ENCODE assay signal across 12 mouse cellular contexts in genomic region chr15:27575932-27576331, GRCm38 (mm10). TPM values are rescaled to one million over a fixed set of nuclear protein-coding genes. Genes with fewer than 3 reads are reported as not detected.
DNase-seq lines count a peak whose midpoint lies in the region; ATAC-seq and TF ChIP-seq lines count a peak whose summit lies in the region.
"Had no signal": no experiment of that assay in that cellular context is flagged by ENCODE, and none has a peak within 500 bp of the region (broad histone marks: within the 10 kb centered on the region; RNA-seq: fewer than 3 reads in every experiment).

No protein-coding gene starts in this region.

- no peaks in the 10 kb centered on the region for H3K79me3 ChIP-seq in C2C12 (ENCODE audit: low read depth)

- no peak overlapping the region for H3K9ac ChIP-seq in embryonic facial prominence, embryonic 14.5 days (ENCODE audit: low read depth, low read length)
- no peak overlapping the region for H3K9ac ChIP-seq in kidney, embryonic 16.5 days (replicated peaks; ENCODE audit: low read length)
- H3K9ac ChIP-seq: midbrain, embryonic 12.5 days had no signal

- WGBS in embryonic facial prominence, embryonic 14.5 days: 56% methylated on average over 3 of the region's 3 CpGs
- 89% methylated on average over 3 of the region's 3 CpGs for WGBS in embryonic facial prominence, embryonic 10.5 days
- 60% methylated on average over 3 of the region's 3 CpGs for WGBS in kidney, adult 2 months
- 67% methylated on average over 3 of the region's 3 CpGs for WGBS in kidney, embryonic 16.5 days

- H3ac ChIP-seq in C2C12 (ENCODE audit: control insufficient read depth, insufficient read length, low read depth): no peak overlapping the region

- intact Hi-C loops in heart, postnatal 14 days (cut with DNase I): no loop called here

- TF ChIP-seq POLR2A in kidney, adult 2 months (IDR thresholded peaks at IDR 0.05; ENCODE audit: low read depth, low read length): no peak

- H3K27me3 ChIP-seq in embryonic facial prominence, embryonic 14.5 days (replicated peaks; ENCODE audit: control insufficient read depth, insufficient read depth, low read length): no peaks in the 10 kb centered on the region
- H3K27me3 ChIP-seq in embryonic facial prominence, embryonic 10.5 days (replicated peaks; ENCODE audit: low read depth, poor library complexity, severe bottlenecking): no peaks in the 10 kb centered on the region
- no peaks in the 10 kb centered on the region for H3K27me3 ChIP-seq in kidney, adult 2 months (replicated peaks; ENCODE audit: control insufficient read depth, insufficient read depth, low read length)
- H3K27me3 ChIP-seq in kidney, embryonic 16.5 days (ENCODE audit: insufficient read depth, low read length): no peaks in the 10 kb centered on the region
- H3K27me3 ChIP-seq in C2C12 (ENCODE audit: control insufficient read depth, insufficient read depth, insufficient read length): no peaks in the 10 kb centered on the region
- H3K27me3 ChIP-seq: midbrain, embryonic 12.5 days had no signal

- DNase-seq in embryonic facial prominence, embryonic 14.5 days (ENCODE audit: low spot score): peak; percentile 69
- DNase-seq in embryonic facial prominence, embryonic 10.5 days (ENCODE audit: low spot score): no peak
- peak; percentile 32 for DNase-seq in kidney, adult 2 months
- peak; percentile 40 to 65 for DNase-seq in heart, postnatal 14 days
- no peak for DNase-seq in ovary, postnatal 14 days (ENCODE audit: low spot score)
- DNase-seq in spleen, postnatal 14 days (ENCODE audit: low spot score in 2 of 2): no peak
- DNase-seq: adrenal gland, postnatal 25 days; thymus, postnatal 4 days had no signal

- no peak overlapping the region for H3K4me2 ChIP-seq in embryonic facial prominence, embryonic 14.5 days (ENCODE audit: low read depth, low read length)
- no peak overlapping the region for H3K4me2 ChIP-seq in kidney, embryonic 16.5 days (replicated peaks; ENCODE audit: low read depth, low read length)
- H3K4me2 ChIP-seq: liver, embryonic 11.5 days; midbrain, embryonic 12.5 days had no signal

- peaks cover 10% of the 10 kb centered on the region; the same call in 1 of the 2 replicates for H3K36me3 ChIP-seq in embryonic facial prominence, embryonic 14.5 days (ENCODE audit: control insufficient read depth, insufficient read depth, low read length)
- H3K36me3 ChIP-seq in embryonic facial prominence, embryonic 10.5 days (replicated peaks): peaks cover 16% of the 10 kb centered on the region; the same call in 1 of the 2 replicates
- H3K36me3 ChIP-seq in kidney, adult 2 months (ENCODE audit: control insufficient read depth, insufficient read depth, low read length): no peaks in the 10 kb centered on the region
- no peaks in the 10 kb centered on the region for H3K36me3 ChIP-seq in kidney, embryonic 16.5 days (ENCODE audit: insufficient read depth, low read length)
- peaks cover 100% of the 10 kb centered on the region for H3K36me3 ChIP-seq in C2C12 (ENCODE audit: control insufficient read depth, insufficient read depth)

- H3K27ac ChIP-seq in embryonic facial prominence, embryonic 14.5 days (replicated peaks; ENCODE audit: low read depth, low read length): no peak overlapping the region
- H3K27ac ChIP-seq in embryonic facial prominence, embryonic 10.5 days (replicated peaks): no peak overlapping the region
- H3K27ac ChIP-seq in kidney, adult 2 months (ENCODE audit: insufficient read depth, low read depth, low read length): no peak overlapping the region
- no peak overlapping the region for H3K27ac ChIP-seq in kidney, embryonic 16.5 days (ENCODE audit: low read length)
- H3K27ac ChIP-seq: midbrain, embryonic 12.5 days had no signal

- H3K79me2 ChIP-seq in C2C12 (ENCODE audit: control insufficient read depth, insufficient read depth): peaks cover 3% of the 10 kb centered on the region

- ATAC-seq in embryonic facial prominence, embryonic 14.5 days (ENCODE audit: low read depth): peak; percentile 67
- no peak for ATAC-seq in kidney, embryonic 16.5 days (ENCODE audit: low FRiP score, low TSS enrichment)

- H3K4me1 ChIP-seq in embryonic facial prominence, embryonic 14.5 days (ENCODE audit: control insufficient read depth, insufficient read depth, low read length): 0 out of 2 replicates have a peak, but pooled peaks cover 4% of the 10 kb centered on the region
- peaks cover 3% of the 10 kb centered on the region; the same call in 1 of the 2 replicates for H3K4me1 ChIP-seq in embryonic facial prominence, embryonic 10.5 days
- no peaks in the 10 kb centered on the region for H3K4me1 ChIP-seq in kidney, adult 2 months (ENCODE audit: control insufficient read depth, insufficient read depth, low read length)
- H3K4me1 ChIP-seq in kidney, embryonic 16.5 days (ENCODE audit: insufficient read depth, low read length): no peaks in the 10 kb centered on the region

- H3K4me3 ChIP-seq in embryonic facial prominence, embryonic 14.5 days (ENCODE audit: low read depth, low read length): no peak overlapping the region
- no peak overlapping the region for H3K4me3 ChIP-seq in embryonic facial prominence, embryonic 10.5 days
- H3K4me3 ChIP-seq in kidney, adult 2 months (ENCODE audit: insufficient read depth, low read depth, low read length): no peak overlapping the region
- no peak overlapping the region for H3K4me3 ChIP-seq in kidney, embryonic 16.5 days (ENCODE audit: low read length)
- H3K4me3 ChIP-seq in C2C12 (ENCODE audit: insufficient read depth, poor library complexity, severe bottlenecking): no peak overlapping the region
- H3K4me3 ChIP-seq: midbrain, embryonic 12.5 days had no signal

- TF ChIP-seq CTCF in kidney, adult 2 months (conservative IDR thresholded peaks at IDR 0.05; ENCODE audit: insufficient read depth, insufficient read length, low read depth, low read length): no peak
- TF ChIP-seq CTCF in C2C12 (IDR thresholded peaks at IDR 0.05; ENCODE audit: control insufficient read depth, insufficient read depth, insufficient read length): no peak

- no peaks in the 10 kb centered on the region for H3K9me3 ChIP-seq in embryonic facial prominence, embryonic 14.5 days (ENCODE audit: control insufficient read depth, low read length)
- H3K9me3 ChIP-seq in embryonic facial prominence, embryonic 10.5 days: no peaks in the 10 kb centered on the region
- no peaks in the 10 kb centered on the region for H3K9me3 ChIP-seq in kidney, embryonic 16.5 days (ENCODE audit: low read length)
- H3K9me3 ChIP-seq: midbrain, embryonic 12.5 days had no signal

TF ChIP-seq in C2C12, 6 proteins besides CTCF, POLR2A, EP300 and RAD21:
- no peak for TF ChIP-seq MAX (IDR thresholded peaks at IDR 0.05)
- TF ChIP-seq MYOD1 (IDR thresholded peaks at IDR 0.05; ENCODE audit: control insufficient read depth, insufficient read length, low read depth): peak; percentile 36
- no peak for TF ChIP-seq FOSL1 (IDR thresholded peaks at IDR 0.05; ENCODE audit: insufficient read depth, low read length, poor library complexity, severe bottlenecking)

RNA-seq across cellular contexts. Expression of gene Otulin, which starts 54.6 kb away (rescaled TPM):
- 39.7 and 41.3 TPM in 2 replicates for polyA plus RNA-seq in embryonic facial prominence, embryonic 14.5 days (2014; fragmentation: Nextera tagmentation; extraction: Ambion mirVana)
- polyA plus RNA-seq in embryonic facial prominence, embryonic 10.5 days (2016; fragmentation: Nextera tagmentation; extraction: Ambion mirVana): 26.4 and 27.7 TPM in 2 replicates
- polyA plus RNA-seq in kidney, adult 2 months (2012; rRNA removed): 29.0 and 34.4 TPM in 2 replicates
- 13.6 and 30.1 TPM in 2 replicates for polyA plus RNA-seq in kidney, embryonic 16.5 days (2015; fragmentation: Nextera tagmentation; extraction: Ambion mirVana)
- polyA plus RNA-seq in C2C12 (2012; fragmentation: generic; extraction: Trizol): 48.8 TPM
- total RNA-seq in heart, postnatal 14 days (2021): 10 to 100 TPM; 25.9 to 26.4 TPM

Comparison
In these comparisons a context has a peak if more than half of its experiments do, and no peak if none do; other contexts are left out.
1. DNase-seq: peak in embryonic facial prominence, embryonic 14.5 days (single experiment), kidney, adult 2 months (single experiment) and heart, postnatal 14 days (2 of 2); none in embryonic facial prominence, embryonic 10.5 days (single experiment), ovary, postnatal 14 days (single experiment) and spleen, postnatal 14 days (0 of 2).